Mouse (Mus musculus) myocyte (in vitro differentiated cells): ENCODE data around the gene Prg2. TPM values are rescaled to one million over a fixed set of nuclear protein-coding genes. Genes with fewer than 3 reads are reported as not detected.

Experiments
- H3K27me3 ChIP-seq: one replicate; pipeline ENCODE4 v1.6.1; 2011; ENCODE audit not compliant: control insufficient read depth, insufficient read depth, insufficient read length
- H3K36me3 ChIP-seq: one replicate; pipeline ENCODE4 v1.6.1; 2011; ENCODE audit not compliant: control insufficient read depth, insufficient read depth
- H3K4me2 ChIP-seq: one replicate; pipeline ENCODE4 v1.6.1; 2011; ENCODE audit warnings: low read depth, control low read depth
- H3K4me3 ChIP-seq: one replicate; pipeline ENCODE4 v1.5.1; 2011; ENCODE audit warnings: mild to moderate bottlenecking, control low read depth, moderate library complexity
- H3K79me2 ChIP-seq: one replicate; pipeline ENCODE4 v1.6.1; 2011; ENCODE audit not compliant: control insufficient read depth, insufficient read depth
- H3ac ChIP-seq: one replicate; pipeline ENCODE4 v1.6.1; 2011; ENCODE audit not compliant: control insufficient read depth, insufficient read length
- CEBPB ChIP-seq: IDR thresholded peaks from 2 replicates; pipeline ENCODE4 v1.6.1; 2011; ENCODE audit warnings: mild to moderate bottlenecking, moderate library complexity; ENCODE audit not compliant: poor library complexity, insufficient read depth, severe bottlenecking
- E2F4 ChIP-seq: IDR thresholded peaks from one replicate; pipeline ENCODE4 v1.6.1; 2011; ENCODE audit warnings: mild to moderate bottlenecking, control low read depth, moderate library complexity; ENCODE audit not compliant: insufficient read depth
- MAX ChIP-seq: IDR thresholded peaks from one replicate; pipeline ENCODE4 v1.6.1; 2011; ENCODE audit warnings: low read depth, mild to moderate bottlenecking, control low read depth
- MYOD1 ChIP-seq, 3 experiments: IDR thresholded peaks; one replicate each; pipeline ENCODE4 v1.6.1; 2011; ENCODE audit warnings: control low read depth in 2 of 3, low read depth in 2 of 3, mild to moderate bottlenecking in 2 of 3, moderate library complexity in 1 of 3; ENCODE audit not compliant: insufficient read length in 2 of 3, control insufficient read depth in 1 of 3
- MYOG ChIP-seq, 3 experiments: IDR thresholded peaks; one replicate each; pipeline ENCODE4 v1.6.1; 2011; ENCODE audit warnings: control low read depth in 2 of 3, low read depth in 2 of 3, mild to moderate bottlenecking in 2 of 3; ENCODE audit not compliant: insufficient read length in 2 of 3, control insufficient read depth in 1 of 3, insufficient read depth in 1 of 3
- POLR2A ChIP-seq: IDR thresholded peaks from one replicate; pipeline ENCODE4 v1.6.1; 2011; ENCODE audit warnings: low read depth, mild to moderate bottlenecking, control low read depth, moderate library complexity; ENCODE audit not compliant: insufficient read length
- POLR2AphosphoS2 ChIP-seq: IDR thresholded peaks from one replicate; pipeline ENCODE4 v1.6.1; 2011; ENCODE audit warnings: low read depth, control low read depth; ENCODE audit not compliant: insufficient read length
- REST ChIP-seq: IDR thresholded peaks from one replicate; pipeline ENCODE4 v1.6.1; 2011; ENCODE audit warnings: mild to moderate bottlenecking, control low read depth, moderate library complexity; ENCODE audit not compliant: insufficient read depth, insufficient read length
- SRF ChIP-seq: IDR thresholded peaks from one replicate; pipeline ENCODE4 v1.6.1; 2011; ENCODE audit warnings: low read depth; ENCODE audit not compliant: control insufficient read depth, insufficient read length
- TCF12 ChIP-seq: IDR thresholded peaks from one replicate; pipeline ENCODE4 v1.6.1; 2011; ENCODE audit warnings: mild to moderate bottlenecking, control low read depth; ENCODE audit not compliant: poor library complexity, insufficient read depth, severe bottlenecking
- TCF3 ChIP-seq: IDR thresholded peaks from one replicate; pipeline ENCODE4 v1.6.1; 2011; ENCODE audit warnings: low read depth, control low read depth; ENCODE audit not compliant: insufficient read length
- USF1 ChIP-seq: IDR thresholded peaks from one replicate; pipeline ENCODE4 v1.6.1; 2011; ENCODE audit warnings: low read depth, mild to moderate bottlenecking, control low read depth, moderate library complexity
- polyA plus RNA-seq: library from polyadenylated mRNA; unstranded; fragments of >200 nt; fragmentation: generic; extraction: Trizol; gene quantifications from one replicate; pipeline ENCODE4 v1.2.1, GENCODE M21; 2012; ENCODE audit warnings: missing spikeins

The Prg2 gene
- polyA plus RNA-seq, 1 experiment, result not detected

- Histone ChIP-seq H3K79me2 (no peaks in the 10 kb centered on the region), H3K4me2 (no peak overlapping the region), H3ac (no peak overlapping the region), H3K27me3 (no peaks in the 10 kb centered on the region), H3K4me3 (no peak overlapping the region), H3K36me3 (no peaks in the 10 kb centered on the region)
- no peak for TF ChIP-seq TCF3
- no peak for TF ChIP-seq MYOG (IDR thresholded peaks at IDR 0.05; ENCODE audit: control insufficient read depth in 1 of 3, insufficient read depth in 1 of 3, insufficient read length in 2 of 3, low read depth in 2 of 3)
- no peak for TF ChIP-seq TCF12
- no peak for TF ChIP-seq MYOD1 (IDR thresholded peaks at IDR 0.05; ENCODE audit: control insufficient read depth in 1 of 3, insufficient read length in 2 of 3, low read depth in 2 of 3)
- no peak for TF ChIP-seq POLR2A
- no peak for TF ChIP-seq SRF
Measured at GRCm38 (mm10) chr2:85004341-85004740, 24.1 kb downstream of the Prg2 start.

- TF ChIP-seq E2F4, result no peak
- no peak for TF ChIP-seq SRF
- TF ChIP-seq POLR2A, result no peak
- no peak for TF ChIP-seq TCF3
- TF ChIP-seq MAX, result no peak
- no peak for TF ChIP-seq CEBPB
- TF ChIP-seq POLR2AphosphoS2, result no peak
- no peak for TF ChIP-seq USF1
- no peak for TF ChIP-seq MYOG (IDR thresholded peaks at IDR 0.05; ENCODE audit: control insufficient read depth in 1 of 3, insufficient read depth in 1 of 3, insufficient read length in 2 of 3, low read depth in 2 of 3)
- no peak for TF ChIP-seq REST
- no peak for TF ChIP-seq MYOD1 (IDR thresholded peaks at IDR 0.05; ENCODE audit: control insufficient read depth in 1 of 3, insufficient read length in 2 of 3, low read depth in 2 of 3)
- no peak for TF ChIP-seq TCF12
- Histone ChIP-seq H3K27me3 (no peaks in the 10 kb centered on the region), H3K4me2 (no peak overlapping the region), H3K4me3 (no peak overlapping the region), H3ac (no peak overlapping the region), H3K79me2 (no peaks in the 10 kb centered on the region), H3K36me3 (no peaks in the 10 kb centered on the region)
Measured at GRCm38 (mm10) chr2:85006600-85006999, 26.3 kb downstream of the Prg2 start.

- TF ChIP-seq POLR2AphosphoS2, result no peak
- no peak for TF ChIP-seq E2F4
- no peak for TF ChIP-seq CEBPB
- no peak for TF ChIP-seq TCF3
- no peak for TF ChIP-seq MAX
- TF ChIP-seq TCF12, result no peak
- no peak for TF ChIP-seq REST
- TF ChIP-seq POLR2A, result no peak
- TF ChIP-seq USF1, result no peak
- TF ChIP-seq MYOG (IDR thresholded peaks at IDR 0.05; ENCODE audit: control insufficient read depth in 1 of 3, insufficient read depth in 1 of 3, insufficient read length in 2 of 3, low read depth in 2 of 3), result no peak
- no peak for TF ChIP-seq MYOD1 (IDR thresholded peaks at IDR 0.05; ENCODE audit: control insufficient read depth in 1 of 3, insufficient read length in 2 of 3, low read depth in 2 of 3)
- TF ChIP-seq SRF, result no peak
- Histone ChIP-seq H3K4me2 (no peak overlapping the region), H3K27me3 (no peaks in the 10 kb centered on the region), H3K4me3 (no peak overlapping the region), H3K36me3 (no peaks in the 10 kb centered on the region), H3ac (no peak overlapping the region), H3K79me2 (no peaks in the 10 kb centered on the region)
Measured at GRCm38 (mm10) chr2:85007729-85008128, 27.5 kb downstream of the Prg2 start.

- H3K27me3 ChIP-seq, result no peaks in the 10 kb centered on the region
- H3K4me3 ChIP-seq, result no peak overlapping the region
- H3K79me2 ChIP-seq, result no peaks in the 10 kb centered on the region
- H3ac ChIP-seq, result no peak overlapping the region
- TF ChIP-seq POLR2A (no peak), MYOG (IDR thresholded peaks at IDR 0.05; ENCODE audit: control insufficient read depth in 1 of 3, insufficient read depth in 1 of 3, insufficient read length in 2 of 3, low read depth in 2 of 3) (no peak), USF1 (no peak), TCF3 (no peak), E2F4 (no peak), TCF12 (no peak)
- no peak overlapping the region for H3K4me2 ChIP-seq
- no peaks in the 10 kb centered on the region for H3K36me3 ChIP-seq
Measured at GRCm38 (mm10) chr2:85009212-85009611, 29.0 kb downstream of the Prg2 start.

GRCm38 (mm10) chr2:85011906-85012604 is 31.8 kb downstream of the Prg2 start:
- H3ac ChIP-seq, result no peak overlapping the region
- H3K4me2 ChIP-seq, result no peak overlapping the region
- no peak for TF ChIP-seq REST
- TF ChIP-seq USF1, result peak; percentile 45
- no peaks in the 10 kb centered on the region for H3K36me3 ChIP-seq
- H3K27me3 ChIP-seq, result no peaks in the 10 kb centered on the region
- H3K4me3 ChIP-seq, result no peak overlapping the region
- H3K79me2 ChIP-seq, result no peaks in the 10 kb centered on the region
